Mouse (Mus musculus): ENCODE data around the gene Gm42674.
A peak's percentile ranks its signal among the peaks of the same experiment; 100 is the strongest.

The Gm42674 gene

DNA sequence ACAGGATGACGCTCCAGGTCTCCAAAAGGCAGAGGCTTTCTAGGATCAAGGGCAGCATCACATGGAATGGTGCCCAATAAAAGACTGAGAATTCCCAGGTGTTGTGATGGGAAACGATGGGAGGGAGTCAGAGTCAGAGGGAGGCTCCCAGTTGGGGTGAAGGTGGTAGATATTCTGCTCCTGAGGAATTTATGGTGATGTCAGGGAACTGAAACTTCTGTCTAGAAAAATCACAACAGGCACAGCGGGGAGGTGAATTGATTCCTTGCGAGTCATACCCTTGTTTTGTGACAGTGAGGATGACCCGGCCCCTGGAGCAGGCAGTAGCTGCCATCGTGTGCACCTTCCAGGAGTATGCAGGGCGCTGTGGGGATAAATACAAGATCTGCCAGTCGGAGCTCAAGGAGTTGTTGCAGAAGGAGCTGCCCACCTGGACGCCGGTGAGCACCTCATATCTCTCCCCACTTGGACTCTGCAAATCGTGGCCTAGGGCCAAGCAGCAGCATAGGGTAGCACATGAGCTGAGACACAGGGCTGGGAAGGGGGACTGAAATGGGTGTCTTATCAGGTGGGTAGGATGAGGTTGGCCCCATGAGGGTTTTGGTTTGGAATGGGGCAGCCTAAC lies at the start of gene Gm42674:
Gm42674 (plus strand) TSS at position 419 of the 625 bp plus-strand sequence.
- DNase-seq: no peak

DNA sequence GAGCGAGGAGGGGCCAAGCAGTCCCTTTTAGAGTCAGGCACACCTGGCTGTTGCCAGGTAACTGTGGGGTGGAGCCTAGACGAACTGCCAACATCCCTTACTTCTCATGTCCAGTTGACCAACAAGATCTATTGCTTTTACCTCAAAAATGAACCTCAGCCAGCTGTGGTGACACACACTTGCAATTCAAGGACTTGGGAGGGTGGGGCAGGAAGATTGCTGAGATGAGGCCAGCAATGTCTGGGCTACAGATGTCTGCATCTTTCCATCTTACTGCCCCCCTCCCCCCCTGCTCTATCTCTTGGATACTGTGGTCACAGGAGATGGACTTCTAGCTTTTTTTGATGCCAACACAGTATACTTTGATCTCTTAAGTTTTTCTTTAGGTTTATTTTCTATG lies 49.5 kb upstream of the Gm42674 start:
- no peak for DNase-seq

DNA sequence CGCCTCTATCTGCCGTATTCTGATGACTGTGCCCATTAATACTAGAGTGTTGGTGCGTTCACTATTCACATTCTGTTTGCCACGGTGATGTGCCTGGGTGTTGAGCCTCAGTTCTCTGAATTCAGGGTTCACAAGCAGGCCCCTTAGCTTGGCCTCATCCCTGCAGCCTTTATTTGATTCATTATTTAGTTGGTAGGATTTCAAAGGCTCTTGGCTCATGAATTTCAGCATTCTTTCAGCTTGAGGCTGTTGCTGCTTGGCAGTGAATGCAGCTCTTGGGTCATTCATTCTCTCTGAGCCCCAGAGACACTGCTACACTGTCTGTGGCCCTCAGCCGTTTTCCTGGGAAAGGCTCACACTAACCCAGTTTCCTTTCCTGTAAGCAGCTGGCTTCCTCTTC lies 45.8 kb upstream of the Gm42674 start:
- DNase-seq: no peak

DNA sequence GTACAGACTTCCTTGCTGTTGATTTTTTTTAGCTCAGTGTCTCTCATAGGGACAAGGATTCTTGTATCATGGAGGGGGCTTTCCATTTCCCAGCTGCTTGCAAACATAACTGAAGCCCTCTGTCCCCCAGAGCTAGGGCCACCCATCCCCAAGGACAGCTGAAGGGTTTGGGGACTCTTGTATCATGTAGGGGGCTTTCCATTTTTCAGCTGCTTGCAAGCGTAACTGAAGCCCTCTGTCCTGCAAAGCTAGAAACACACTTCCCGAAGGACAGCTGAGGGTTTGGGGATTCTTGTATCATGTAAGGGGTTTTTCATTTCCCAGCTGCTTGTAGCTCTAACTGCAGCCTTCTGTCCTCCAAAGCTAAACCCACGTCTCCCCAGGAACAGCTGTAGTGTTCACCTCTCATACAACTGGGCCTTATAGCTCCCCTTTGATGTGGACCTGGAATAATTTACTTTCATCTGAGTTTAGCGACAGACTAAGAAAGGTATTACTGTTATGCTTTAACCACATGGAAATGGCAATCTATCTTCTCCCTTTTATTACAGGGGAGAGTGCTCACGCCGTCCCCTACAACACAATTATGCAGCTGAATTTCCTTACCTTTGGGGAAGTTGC lies 41.6 kb upstream of the Gm42674 start, which contains the start of gene S100a3:
S100a3 (plus strand) TSS at position 571 of the 621 bp plus-strand sequence.
- no peak for DNase-seq

DNA sequence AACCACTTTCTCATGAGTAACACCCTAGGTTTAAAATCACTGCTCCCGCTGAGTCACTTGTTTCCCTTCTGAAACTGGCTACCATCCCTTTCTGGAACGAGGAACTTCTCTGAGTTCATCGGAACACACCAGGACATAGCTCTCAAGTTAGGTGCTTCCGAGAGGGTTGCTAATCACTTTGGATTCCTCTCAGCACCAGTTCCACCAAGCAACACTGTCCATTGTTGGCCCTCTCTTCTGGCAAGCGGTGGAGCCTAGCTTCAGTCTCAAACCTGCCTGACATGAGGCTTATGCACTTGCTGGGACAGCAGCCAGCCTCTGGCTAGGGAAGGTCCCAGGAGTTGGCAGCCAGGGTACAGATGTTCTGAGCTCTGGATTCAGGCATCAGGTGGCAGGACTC lies 27.0 kb upstream of the Gm42674 start:
- DNase-seq: no peak

DNA sequence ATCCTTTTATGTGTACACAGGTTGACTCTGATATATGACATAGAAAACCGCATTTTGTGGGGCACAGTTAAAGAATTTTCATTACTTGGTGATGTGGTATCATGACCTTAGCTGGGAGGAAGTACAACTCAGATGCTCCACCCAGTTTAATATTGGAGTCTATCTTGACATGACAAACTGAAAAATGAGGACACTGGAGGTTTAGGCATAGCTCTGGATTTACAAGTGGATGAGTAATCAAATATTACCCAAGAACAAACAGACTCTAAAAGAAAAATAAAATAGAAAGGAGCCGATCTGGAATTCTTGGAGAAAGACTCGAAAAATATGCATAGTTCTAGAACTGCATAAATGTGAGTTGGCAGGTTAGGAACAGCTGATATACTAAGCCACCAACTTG lies 26.4 kb upstream of the Gm42674 start:
- no peak for DNase-seq

DNA sequence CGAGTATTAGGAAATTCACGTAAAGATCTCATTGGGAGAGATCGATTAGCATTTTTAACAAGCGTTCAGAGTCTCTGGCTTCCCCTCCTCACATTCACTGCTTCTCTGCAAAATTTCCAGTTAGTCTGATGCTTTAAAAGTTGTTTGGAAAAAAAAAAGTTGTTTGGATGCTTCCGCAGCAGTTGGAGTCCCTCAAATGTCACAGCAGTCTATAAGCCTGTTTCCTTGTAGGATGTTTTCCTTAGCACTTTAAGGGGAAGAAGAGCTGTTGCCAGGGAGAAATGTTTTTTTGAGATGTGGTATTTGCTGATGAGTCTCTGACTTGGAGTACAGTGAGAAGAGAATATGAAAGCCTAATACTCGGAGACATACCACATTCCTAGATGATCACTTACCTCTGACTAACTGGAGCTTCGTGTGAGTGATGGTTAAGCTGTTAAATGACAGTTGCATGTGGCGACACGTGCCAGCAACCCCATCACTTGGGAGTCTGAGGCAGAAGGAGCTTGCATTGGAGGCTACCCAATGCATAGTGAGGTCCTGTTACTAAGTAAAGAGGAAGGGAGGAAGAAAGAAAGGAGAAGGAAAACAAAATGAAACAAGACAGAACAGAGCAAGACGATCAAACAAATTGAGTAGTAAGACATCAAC lies 25.2 kb upstream of the Gm42674 start:
- no peak for DNase-seq

DNA sequence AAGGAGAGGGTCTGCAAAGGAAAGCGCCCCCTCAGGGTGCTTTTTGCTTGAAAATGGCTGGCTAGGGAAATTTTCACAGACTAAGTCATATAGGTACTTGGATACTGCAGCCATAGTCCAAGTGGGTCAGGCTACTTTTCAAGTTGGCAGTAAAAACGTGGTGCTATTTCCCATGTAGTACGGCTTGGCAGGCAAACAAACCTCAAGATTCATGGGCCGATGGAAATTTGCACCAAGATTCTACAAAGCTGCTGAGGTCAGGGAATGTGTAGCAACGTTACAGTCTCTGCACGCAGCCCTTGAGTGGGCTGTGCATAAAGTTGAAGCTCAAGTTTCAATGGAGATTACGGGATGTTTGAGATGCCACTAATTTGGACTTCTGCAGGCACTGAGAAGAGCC lies 22.3 kb upstream of the Gm42674 start:
- no peak for DNase-seq

DNA sequence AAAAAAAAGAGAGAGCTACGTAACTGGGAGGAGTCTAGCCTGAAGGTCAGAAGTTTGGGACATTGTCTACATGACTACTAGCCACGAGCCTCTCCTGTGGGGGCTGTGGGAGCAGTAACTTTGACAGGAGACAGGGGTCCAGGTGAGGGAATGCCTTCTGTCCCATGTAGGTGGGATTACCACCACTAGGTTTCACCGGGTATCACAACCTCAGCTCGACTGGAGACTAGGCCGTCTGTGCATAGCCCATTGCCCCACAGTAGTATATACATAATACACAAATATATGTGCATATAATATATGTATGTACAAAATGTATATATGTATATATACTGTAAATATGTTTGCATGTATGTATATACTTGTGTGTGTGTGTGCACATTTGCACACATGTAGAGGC lies 20.6 kb upstream of the Gm42674 start:
- no peak for DNase-seq

DNA sequence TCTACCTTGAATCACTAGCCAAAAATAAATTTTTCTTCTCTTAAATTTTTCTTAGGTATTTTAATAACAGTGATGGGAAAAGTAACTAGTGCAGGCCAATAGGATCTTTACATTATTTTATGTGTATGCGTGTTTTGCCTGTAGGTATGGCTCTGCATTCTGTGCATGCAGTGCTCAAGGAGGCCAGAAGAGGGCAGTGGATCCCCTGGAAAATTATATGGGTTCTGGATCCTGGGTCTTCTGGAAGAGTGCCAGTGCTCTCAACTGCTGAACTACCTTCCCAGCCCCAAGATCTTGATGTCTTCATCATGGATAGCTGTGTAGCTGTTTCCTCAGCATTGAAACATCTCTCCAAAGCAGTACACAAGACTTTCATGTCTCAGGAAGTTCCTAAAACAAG lies 19.5 kb upstream of the Gm42674 start:
- DNase-seq: peak; percentile 28

DNA sequence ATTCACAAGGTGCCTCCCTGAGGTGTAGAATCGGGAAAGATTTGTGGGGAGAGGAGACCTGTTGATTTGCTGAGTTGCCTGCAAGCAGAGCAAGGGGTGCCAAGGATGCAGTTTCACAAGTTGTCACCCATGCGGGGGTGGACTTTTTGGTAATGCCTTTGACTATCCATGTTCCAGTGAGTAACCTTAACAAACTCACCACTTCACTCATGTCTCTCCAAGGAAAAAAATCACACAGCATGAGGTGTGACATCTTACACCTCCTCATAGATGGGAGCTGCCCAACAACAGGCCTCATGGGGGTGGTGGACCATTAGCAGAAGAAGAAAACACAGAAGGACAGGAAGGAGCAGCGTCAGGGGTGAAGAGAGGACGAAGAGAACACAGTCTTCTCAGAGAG lies 19.1 kb upstream of the Gm42674 start:
- DNase-seq: no peak

DNA sequence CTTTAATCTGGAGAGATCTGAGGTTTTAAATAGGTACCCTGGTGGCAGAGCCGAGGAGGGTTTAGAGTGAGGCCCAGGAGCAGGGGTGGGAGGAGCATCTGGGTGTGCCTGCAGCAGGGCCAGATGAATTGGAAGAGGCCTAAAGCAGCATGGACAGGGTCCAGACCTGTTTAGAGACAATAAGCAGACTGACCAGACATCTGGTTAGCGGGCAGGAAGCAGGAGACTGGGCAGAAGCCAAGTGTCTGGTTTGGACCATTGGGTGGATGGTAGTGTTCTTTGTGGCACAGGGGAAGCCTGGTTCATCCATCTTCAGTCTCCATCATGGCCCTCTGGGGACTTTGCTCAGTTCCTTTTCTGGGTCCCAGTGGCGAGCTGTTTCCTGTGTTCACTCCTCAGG lies 17.8 kb upstream of the Gm42674 start:
- no peak for DNase-seq

DNA sequence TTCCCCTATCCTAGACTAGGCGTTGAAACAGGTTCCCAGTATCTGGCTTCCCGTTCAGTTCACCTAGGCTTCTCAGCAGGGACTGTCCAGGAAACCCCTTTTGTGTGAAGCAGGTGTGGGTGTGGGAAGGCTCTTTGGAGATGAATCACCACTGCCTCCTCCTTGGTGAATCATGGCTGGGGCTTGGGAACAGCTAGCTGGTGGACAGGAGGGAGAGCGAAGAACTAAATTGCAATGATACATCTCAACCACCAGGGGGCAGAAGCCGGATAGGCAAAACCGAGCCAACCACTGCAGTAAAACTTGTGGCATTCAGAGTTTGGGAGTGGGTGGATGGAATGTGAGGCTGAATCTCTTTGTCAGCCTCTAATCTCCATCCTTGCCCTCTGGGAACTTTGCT lies 16.1 kb upstream of the Gm42674 start:
- peak; percentile 84 for DNase-seq

DNA sequence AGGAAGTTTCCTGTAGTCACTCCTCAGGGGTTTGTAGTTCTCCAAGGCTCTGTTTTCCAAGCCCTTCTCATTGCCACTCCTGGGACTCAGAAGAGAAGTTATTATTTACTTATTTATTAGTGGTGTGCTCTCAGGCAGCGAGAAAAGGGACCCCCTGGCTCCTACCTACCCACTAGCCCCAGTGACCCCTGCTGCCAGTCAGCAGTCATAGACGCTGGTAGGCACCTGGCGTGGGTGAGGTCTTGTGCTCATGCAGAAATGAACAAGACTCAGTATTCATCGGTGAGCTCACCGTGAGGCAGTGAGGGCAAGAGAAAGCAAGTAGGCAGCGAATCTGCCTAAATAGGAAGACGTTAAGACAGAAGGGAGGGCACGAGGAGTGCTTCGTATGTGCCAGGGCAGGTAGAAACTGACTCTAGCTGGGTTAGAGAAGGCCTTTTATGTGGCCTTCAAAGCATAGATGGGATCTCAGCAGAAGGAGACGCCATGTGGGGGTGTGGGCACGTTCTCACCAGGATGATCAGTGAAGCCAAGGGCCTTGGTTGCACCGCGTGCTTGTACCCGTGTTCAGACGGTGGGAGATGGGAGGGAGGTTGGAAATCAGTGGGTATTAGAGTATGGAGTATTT lies 15.6 kb upstream of the Gm42674 start:
- DNase-seq: no peak

DNA sequence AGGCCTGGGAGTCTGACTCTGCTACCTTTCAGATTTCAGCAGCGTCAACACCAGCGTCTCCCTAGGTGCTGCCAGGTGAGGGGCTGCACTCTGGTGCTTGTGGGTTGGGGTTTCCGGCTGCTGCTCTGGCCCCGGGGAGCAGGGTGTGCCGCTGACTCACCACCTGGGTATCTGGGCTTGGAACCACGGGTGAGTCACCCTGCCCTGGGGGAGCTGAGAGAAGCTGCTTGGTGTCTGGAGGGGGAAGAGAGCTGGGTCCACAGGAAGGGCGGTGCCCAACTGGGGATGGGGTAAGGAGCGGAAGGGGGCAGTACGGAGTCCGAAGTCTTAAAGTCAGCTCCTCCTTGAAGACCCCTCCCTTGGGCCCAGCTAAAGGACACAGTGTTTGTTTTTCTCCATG lies 14.8 kb upstream of the Gm42674 start:
- no peak for DNase-seq

DNA sequence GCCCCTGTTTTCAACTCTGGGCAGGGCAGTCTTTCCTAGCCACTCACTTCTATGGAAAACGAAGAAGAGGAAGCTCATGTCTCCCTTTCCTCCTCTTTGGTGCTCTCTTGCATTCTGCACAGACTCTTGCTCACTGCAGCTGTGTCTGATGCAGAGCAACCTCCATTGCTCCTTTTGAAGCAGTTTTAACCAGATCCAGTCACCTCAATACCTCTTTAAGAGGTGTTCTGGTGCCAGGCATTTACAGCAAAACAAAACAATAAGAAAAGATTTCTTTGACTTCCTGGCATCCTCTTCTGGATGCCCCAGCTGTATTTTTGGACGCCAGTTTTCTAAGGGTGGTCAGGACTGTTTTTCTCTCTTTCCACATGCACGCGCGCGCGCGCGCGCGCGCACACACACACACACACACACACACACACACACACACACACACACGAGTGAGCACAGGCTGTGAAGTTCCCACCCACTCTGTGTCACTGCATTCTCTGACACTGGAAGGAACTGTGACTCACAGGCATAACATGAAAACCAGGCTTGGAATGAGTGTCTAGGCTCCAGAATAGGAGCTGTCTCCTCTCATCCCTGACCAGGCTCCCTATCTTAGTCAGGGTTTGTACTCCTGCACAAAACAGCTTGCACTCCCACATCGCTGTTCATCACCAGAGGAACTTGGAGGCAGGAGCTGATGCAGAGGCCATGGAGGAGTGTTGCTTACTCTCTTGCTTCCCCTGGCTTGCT lies 14.2 kb upstream of the Gm42674 start:
- no peak for DNase-seq

DNA sequence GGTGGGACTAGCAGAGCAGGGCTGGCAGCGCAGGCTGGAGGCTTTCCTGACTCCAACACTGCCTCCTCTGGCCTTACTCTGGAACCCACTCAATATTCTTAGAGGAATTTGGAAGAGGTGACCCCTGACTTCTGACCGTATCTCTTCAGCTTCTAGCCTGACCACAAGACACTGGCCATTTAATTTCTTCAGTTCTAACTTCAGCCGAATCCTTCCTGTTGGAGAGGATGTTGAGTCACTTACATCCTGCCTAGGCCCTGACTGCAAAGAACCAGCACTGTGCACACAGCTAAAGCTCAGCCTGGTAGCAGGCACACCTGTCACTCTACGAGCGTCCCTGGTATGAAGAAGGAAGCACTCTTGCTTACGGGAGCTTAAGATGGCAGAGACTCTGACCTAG lies 12.3 kb upstream of the Gm42674 start:
- no peak for DNase-seq

DNA sequence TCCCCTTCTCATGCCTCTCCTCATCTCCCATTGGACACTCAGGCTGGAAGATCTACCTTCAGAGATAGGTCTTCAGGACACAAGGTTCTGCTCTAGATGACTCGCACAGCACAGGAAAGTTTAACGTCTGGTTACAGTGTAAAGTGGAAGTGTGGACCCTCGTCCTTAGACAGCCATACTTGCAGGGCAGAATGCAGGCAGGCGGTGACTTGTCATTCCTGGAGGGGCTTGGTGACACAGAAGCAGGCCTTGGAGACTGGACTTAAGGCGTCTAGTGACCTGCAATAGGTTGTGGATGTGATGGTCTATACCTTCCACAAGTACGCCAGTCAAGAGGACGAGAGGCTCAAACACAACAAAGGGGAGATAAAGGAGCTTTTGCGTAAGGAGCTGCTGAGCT lies 11.8 kb upstream of the Gm42674 start, which contains the start of gene S100a2:
S100a2 (plus strand) TSS at position 301 of the 400 bp plus-strand sequence.
- no peak for DNase-seq

DNA sequence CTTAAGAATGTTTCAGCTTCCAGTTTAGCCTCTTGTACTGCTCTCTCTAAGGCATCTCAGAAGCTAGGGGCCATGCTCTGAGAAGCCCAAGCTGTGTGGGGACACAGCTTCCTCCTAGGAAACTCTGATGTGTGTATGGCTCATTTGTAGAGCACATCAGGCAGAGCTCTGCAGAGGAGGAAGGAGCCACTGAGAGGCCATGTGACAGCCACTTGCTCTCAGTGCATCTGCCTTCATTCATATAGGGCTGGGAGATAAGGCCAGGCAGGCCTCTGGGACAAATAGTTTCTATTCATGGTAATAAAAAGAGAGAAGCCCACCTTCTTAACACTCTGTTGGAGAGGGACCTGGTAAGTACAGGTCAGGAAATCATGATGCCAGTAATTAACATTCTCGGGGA lies 7.2 kb upstream of the Gm42674 start:
- DNase-seq: no peak

DNA sequence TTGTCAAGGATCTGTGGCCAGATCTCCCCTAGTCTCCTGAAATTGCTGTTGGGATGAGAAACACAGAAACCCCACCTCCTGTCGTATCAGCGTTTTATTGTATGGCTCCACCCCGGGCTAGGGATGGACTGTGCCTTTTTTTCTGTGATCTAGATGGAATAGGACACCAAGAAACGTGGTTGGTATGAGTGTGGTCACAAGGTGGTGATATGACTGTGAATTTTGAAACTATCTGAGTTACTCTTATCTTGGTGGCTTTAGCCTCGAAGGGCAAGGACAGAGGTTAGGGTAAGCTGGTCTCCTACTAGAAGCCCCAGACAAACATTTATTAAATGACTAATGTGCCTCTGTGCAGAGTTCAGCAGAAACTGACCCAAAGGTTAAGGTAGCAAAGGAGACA lies 6.1 kb upstream of the Gm42674 start:
- no peak for DNase-seq

DNA sequence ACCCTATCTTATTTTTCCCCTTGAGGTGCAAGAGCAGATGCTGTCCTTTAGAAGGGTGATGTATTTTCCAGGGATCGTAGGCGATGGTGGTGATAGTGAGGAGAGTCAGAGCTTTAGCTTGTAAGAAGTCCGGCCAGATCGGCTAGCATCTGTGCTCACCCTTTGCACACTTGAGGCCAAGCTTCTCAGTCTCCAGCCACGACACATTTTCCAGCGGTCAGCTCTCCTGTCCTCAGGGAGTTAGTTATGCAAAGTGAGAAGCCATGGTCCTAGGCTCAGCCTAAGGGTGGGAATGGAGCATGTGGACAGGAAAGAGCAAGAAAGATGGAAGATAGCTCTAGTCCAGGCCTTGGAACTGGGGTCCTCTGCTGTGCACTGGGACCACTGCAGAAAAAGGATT lies 4.9 kb upstream of the Gm42674 start:
- no peak for DNase-seq

DNA sequence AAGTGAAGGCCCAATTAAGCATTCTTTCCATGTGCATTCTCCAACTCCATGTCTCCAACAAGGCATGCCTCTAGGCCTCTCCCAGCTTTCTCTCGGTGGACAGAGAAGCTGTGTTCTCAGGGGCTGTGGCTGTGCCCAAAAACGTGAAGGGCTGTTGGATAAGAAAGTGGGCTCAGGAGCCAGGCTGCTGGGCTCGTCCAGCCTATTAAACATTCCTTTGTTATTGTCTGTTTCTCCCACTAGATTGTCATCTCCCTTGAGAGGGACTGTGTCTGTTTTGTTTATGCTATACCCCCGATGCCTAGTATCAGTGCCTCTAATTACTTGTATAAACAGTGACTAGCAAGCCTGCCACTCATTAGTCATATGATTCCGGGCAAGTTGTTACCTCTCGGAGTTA lies 4.0 kb upstream of the Gm42674 start:
- DNase-seq: peak; percentile 70

DNA sequence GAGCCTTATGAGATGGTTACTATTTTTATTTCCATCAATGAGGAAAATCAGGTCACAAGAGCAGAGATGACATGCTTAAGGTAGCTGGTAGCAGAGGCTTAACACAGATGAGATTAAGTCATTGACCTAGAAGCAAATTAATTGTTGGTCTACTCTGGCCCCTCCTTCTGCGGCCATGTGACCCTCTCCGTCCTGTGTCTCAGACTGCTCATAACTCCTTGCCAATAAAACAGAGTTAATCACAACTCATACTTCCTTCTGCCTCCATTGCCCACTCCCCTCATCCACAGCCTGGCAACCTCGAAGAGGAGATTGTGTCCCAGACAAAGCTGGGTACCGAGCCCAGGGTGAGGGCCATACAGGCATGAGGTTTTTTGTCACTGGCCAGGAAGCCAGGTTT lies 3.5 kb upstream of the Gm42674 start:
- DNase-seq: peak; percentile 84

All from retina, postnatal 1 day (tissue).